Mouse (Mus musculus) lung, adult 2 months (tissue): Measurements from ENCODE around the gene Trim62.

Source experiments
- CTCF ChIP-seq: fragments of 200-500 bp; IDR thresholded peaks from 2 replicates; pipeline ENCODE4 v1.5.1; 2011; ENCODE audit warnings: mild to moderate bottlenecking, low read length, control low read depth; ENCODE audit not compliant: insufficient read depth
- POLR2A ChIP-seq: fragments of 200-500 bp; IDR thresholded peaks from 2 replicates; pipeline ENCODE4 v1.6.1; 2011; ENCODE audit warnings: low read depth, mild to moderate bottlenecking, control low read depth, low read length, borderline replicate concordance; ENCODE audit errors: extremely low read depth

DNA sequence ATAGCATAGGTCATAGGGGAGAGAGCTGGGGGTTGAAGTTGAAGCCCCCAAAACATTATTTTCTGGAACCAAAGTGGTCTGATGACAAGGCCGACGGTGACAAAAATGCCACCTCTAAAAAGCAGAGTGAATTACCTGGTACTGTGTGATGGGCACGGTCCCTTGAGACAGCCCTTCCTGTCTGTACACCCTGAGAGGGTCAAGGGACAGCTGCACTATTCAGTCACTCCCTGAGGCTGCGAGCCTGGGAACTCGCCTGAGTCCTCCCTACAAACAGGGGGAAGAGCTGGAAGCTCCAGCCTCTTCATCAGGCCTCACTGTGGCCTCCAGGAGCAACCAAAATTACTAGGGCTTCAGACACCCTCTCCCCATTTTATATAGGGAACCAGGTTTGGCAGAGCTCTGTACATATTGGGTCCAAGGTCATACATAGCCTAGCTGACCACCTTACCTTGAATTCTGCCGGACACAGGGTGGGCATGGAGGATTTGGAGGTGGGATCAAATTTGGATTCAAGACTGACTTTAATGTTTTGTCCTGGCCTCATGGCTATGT is 5.1 kb downstream of the Trim62 start:
- TF ChIP-seq CTCF: no peak
- TF ChIP-seq POLR2A: no peak
